Mouse (Mus musculus): ENCODE measurements at regions not wholly inside any gene's neighbourhood (a gene's known extent, or its start where the extent isn't known, plus 50 kb on each side); places are given as distances from the start of the nearest gene placed in this dataset.
"Not testable (repeated sequence)": the region's sequence is repeated elsewhere in the genome, so short reads cannot be mapped to it uniquely, and the experiment has no call there.

DNA sequence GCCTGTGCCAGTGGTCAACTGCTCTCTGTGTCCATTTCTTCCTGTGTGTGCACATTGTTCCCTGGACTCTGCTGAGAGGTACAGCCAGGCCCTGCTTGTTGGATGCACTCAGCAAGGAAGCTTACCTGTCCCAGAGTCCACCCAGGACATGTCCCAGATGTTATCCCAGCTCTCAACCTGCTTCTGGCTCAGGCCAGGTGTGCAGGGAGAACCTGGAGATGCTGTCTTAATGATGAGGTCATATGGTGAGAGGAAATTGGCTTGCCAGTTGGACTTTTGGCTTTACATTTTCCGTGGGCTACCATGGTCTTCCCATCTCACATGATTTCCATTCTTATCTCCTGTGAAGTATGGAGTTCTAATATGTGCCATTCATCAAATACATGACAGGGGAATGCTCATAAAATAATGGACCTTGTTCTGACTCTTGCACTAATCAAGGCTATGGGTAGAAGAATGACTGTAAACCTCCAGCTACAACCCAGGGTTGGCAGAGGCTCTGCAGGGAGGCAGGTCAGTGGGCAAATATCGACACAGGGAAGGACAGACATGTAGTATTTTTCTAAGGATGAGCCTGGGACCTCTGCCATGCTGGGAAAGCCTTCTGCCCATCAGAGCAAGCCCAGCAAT lies 289.9 kb upstream of the 3110018I06Rik start:
- Histone ChIP-seq H3K4me3 (ENCODE audit: control insufficient read depth, low read depth, low read length) (no peak overlapping the region), H3K4me1 (ENCODE audit: control insufficient read depth, insufficient read depth, low read length) (no peaks in the 10 kb centered on the region), H3K36me3 (ENCODE audit: control insufficient read depth, insufficient read depth, low read length) (no peaks in the 10 kb centered on the region), H3K27me3 (ENCODE audit: control insufficient read depth, insufficient read depth, low read length) (no peaks in the 10 kb centered on the region), H3K27ac (ENCODE audit: control insufficient read depth, insufficient read depth, low read depth, low read length) (no peak overlapping the region)
- TF ChIP-seq POLR2A (IDR thresholded peaks at IDR 0.05; ENCODE audit: control insufficient read depth, low read depth, low read length) (no peak), CTCF (IDR thresholded peaks at IDR 0.05; ENCODE audit: control insufficient read depth, insufficient read depth, insufficient replicate concordance, low read depth, low read length) (no peak)

DNA sequence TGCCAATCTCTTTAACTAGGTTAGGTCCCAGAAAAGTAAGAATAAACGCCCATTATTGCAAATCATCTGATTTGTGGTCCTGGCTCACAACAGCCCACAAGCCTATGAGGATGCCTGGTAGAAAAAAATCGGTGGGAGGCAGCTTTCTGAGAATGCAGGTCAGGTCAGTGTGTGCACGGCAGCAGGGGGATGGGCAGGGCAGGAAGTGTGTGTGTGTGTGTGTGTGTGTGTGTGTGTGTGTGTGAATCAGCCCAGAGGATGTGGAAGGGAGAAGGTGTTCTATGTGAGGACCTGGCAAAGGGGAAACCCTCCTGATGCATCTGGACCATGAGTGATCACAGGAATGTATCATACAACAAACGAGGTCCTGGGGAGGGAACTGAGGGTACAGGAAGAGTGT lies 287.5 kb upstream of the 3110018I06Rik start:
- Histone ChIP-seq H3K36me3 (ENCODE audit: control insufficient read depth, insufficient read depth, low read length) (no peaks in the 10 kb centered on the region), H3K27me3 (ENCODE audit: control insufficient read depth, insufficient read depth, low read length) (no peaks in the 10 kb centered on the region), H3K27ac (ENCODE audit: control insufficient read depth, insufficient read depth, low read depth, low read length) (no peak overlapping the region), H3K4me1 (ENCODE audit: control insufficient read depth, insufficient read depth, low read length) (no peaks in the 10 kb centered on the region), H3K4me3 (ENCODE audit: control insufficient read depth, low read depth, low read length) (no peak overlapping the region)
- TF ChIP-seq CTCF (IDR thresholded peaks at IDR 0.05; ENCODE audit: control insufficient read depth, insufficient read depth, insufficient replicate concordance, low read depth, low read length) = no peak
- no peak for TF ChIP-seq POLR2A (IDR thresholded peaks at IDR 0.05; ENCODE audit: control insufficient read depth, low read depth, low read length)

DNA sequence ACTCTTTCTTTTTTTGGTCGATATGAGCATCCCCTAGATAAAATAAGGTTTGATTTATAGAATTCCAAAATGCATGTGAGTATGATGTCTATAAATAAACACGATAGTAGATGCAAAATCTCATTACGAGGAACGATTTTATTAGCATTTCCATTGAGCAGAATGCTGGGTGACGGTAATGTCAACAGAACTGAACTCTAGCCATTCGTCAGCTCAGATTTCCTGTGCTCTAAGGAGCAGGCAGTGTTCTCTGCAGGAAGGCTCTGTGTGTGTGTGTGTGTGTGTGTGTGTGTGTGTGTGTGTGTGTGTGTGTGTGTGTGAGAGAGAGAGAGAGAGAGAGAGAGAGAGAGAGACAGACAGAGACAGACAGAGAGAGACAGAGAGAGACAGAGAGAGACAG lies 279.6 kb upstream of the 3110018I06Rik start:
- not testable (repeated sequence) for H3K36me3 ChIP-seq (ENCODE audit: control insufficient read depth, insufficient read depth, low read length); H3K27me3 ChIP-seq (ENCODE audit: control insufficient read depth, insufficient read depth, low read length); H3K27ac ChIP-seq (ENCODE audit: control insufficient read depth, insufficient read depth, low read depth, low read length); H3K4me3 ChIP-seq (ENCODE audit: control insufficient read depth, low read depth, low read length); H3K4me1 ChIP-seq (ENCODE audit: control insufficient read depth, insufficient read depth, low read length)

DNA sequence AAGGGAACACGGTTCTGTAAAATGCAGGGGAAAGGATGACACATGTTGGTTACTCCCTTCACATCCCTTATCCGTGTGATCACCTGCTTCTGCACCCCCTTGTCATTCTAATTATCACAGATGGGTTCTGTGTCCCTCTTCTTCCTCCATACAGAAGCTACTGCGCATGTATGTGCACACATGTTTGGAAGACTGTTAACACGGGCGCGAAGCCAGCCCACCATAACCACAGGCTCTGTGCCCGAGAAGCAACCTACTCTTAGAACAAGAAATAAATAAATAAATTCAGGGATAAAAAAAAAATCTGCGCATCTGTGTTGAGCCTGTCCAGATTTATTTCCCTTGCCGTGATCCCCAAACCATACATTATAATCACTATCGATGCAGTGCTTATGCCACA lies 275.6 kb upstream of the 3110018I06Rik start:
- Histone ChIP-seq H3K27ac (ENCODE audit: control insufficient read depth, insufficient read depth, low read depth, low read length) (no peak overlapping the region), H3K27me3 (ENCODE audit: control insufficient read depth, insufficient read depth, low read length) (no peaks in the 10 kb centered on the region), H3K36me3 (ENCODE audit: control insufficient read depth, insufficient read depth, low read length) (no peaks in the 10 kb centered on the region), H3K4me1 (ENCODE audit: control insufficient read depth, insufficient read depth, low read length) (no peaks in the 10 kb centered on the region), H3K4me3 (ENCODE audit: control insufficient read depth, low read depth, low read length) (no peak overlapping the region)
- no peak for TF ChIP-seq CTCF (IDR thresholded peaks at IDR 0.05; ENCODE audit: control insufficient read depth, insufficient read depth, insufficient replicate concordance, low read depth, low read length)
- no peak for TF ChIP-seq POLR2A (IDR thresholded peaks at IDR 0.05; ENCODE audit: control insufficient read depth, low read depth, low read length)

DNA sequence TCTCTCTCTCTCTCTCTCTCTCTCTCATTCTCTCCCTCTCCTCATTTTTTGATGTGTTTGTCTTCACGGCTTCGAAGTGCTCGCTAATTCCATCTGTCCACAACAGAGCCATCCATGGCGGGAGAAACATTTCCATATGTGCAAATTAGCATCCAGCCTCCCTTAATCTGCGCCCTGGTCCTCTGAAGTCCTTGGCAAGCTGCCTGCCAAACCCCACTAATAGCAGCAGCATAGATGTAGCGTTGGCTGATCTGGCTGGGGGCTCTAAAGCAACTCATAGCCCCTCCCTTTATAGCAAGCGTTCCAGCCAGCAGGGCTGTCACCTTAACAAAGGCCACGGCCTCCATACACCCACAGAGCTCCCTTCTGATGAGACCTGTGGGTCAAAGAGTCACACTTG lies 272.3 kb upstream of the 3110018I06Rik start:
- Histone ChIP-seq H3K36me3 (ENCODE audit: control insufficient read depth, insufficient read depth, low read length) (no peaks in the 10 kb centered on the region), H3K27ac (ENCODE audit: control insufficient read depth, insufficient read depth, low read depth, low read length) (no peak overlapping the region), H3K4me3 (ENCODE audit: control insufficient read depth, low read depth, low read length) (no peak overlapping the region), H3K27me3 (ENCODE audit: control insufficient read depth, insufficient read depth, low read length) (no peaks in the 10 kb centered on the region), H3K4me1 (ENCODE audit: control insufficient read depth, insufficient read depth, low read length) (no peaks in the 10 kb centered on the region)
- TF ChIP-seq CTCF (IDR thresholded peaks at IDR 0.05; ENCODE audit: control insufficient read depth, insufficient read depth, insufficient replicate concordance, low read depth, low read length) (no peak), POLR2A (IDR thresholded peaks at IDR 0.05; ENCODE audit: control insufficient read depth, low read depth, low read length) (no peak)

DNA sequence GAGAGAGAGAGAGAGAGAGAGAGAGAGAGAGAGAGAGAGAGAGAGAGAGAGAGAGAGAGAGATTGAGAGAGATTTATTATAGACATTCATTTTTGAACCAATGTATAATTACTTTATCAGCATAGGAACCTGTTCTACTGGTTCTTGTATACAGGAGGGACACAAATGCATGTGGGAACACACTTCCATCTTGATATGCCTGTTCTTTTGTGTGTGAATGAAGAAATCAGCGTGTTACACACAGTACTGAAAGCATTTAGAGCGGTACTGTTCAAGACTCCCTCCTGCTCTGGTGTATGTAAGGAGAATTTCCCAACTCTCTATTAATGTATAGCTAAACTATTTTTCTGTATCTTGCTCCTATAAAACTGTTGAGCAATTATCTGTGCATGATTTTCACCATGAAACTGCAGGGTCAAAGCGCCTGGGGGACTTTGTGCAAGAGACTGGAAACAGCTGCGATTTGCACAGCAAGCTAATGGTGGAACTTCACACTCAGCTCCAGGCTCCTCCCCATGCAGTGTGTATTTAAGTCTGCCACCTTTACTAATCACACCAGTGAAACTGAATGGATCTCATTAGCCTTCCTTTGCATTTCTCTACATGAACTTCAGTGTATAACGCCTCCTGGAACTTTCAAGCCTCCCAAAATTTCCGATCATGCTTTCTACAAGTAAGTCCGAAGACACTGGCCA lies 267.0 kb upstream of the 3110018I06Rik start:
- TF ChIP-seq CTCF (IDR thresholded peaks at IDR 0.05; ENCODE audit: control insufficient read depth, insufficient read depth, insufficient replicate concordance, low read depth, low read length) (no peak), POLR2A (IDR thresholded peaks at IDR 0.05; ENCODE audit: control insufficient read depth, low read depth, low read length) (no peak)
- no peaks in the 10 kb centered on the region for H3K27me3 ChIP-seq (ENCODE audit: control insufficient read depth, insufficient read depth, low read length)
- no peak overlapping the region for H3K4me3 ChIP-seq (ENCODE audit: control insufficient read depth, low read depth, low read length)
- no peak overlapping the region for H3K27ac ChIP-seq (ENCODE audit: control insufficient read depth, insufficient read depth, low read depth, low read length)
- no peaks in the 10 kb centered on the region for H3K36me3 ChIP-seq (ENCODE audit: control insufficient read depth, insufficient read depth, low read length)
- no peaks in the 10 kb centered on the region for H3K4me1 ChIP-seq (ENCODE audit: control insufficient read depth, insufficient read depth, low read length)

DNA sequence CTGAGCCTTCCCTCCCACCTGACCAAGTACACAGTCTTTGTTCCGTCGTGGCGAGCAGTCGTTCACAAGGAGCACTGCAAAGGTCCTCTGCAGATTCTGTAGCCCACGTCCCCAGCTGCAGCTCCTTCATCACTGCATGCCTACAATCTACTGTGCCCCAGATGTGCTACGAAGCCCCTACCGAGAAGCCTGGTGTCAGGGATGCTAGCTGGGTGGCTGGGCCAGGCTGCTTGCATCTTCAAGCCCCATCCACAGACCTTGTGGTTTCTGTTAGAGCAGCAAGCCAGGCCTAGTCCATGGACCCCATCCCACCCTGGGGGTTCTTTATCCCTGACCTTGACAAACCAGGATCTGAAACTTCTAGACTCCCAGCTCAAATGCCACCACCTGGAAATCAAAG lies 266.3 kb upstream of the 3110018I06Rik start:
- H3K36me3 ChIP-seq (ENCODE audit: control insufficient read depth, insufficient read depth, low read length) = no peaks in the 10 kb centered on the region
- H3K27me3 ChIP-seq (ENCODE audit: control insufficient read depth, insufficient read depth, low read length) = no peaks in the 10 kb centered on the region
- H3K27ac ChIP-seq (ENCODE audit: control insufficient read depth, insufficient read depth, low read depth, low read length) = no peak overlapping the region
- no peak overlapping the region for H3K4me3 ChIP-seq (ENCODE audit: control insufficient read depth, low read depth, low read length)
- TF ChIP-seq POLR2A (IDR thresholded peaks at IDR 0.05; ENCODE audit: control insufficient read depth, low read depth, low read length) (no peak), CTCF (IDR thresholded peaks at IDR 0.05; ENCODE audit: control insufficient read depth, insufficient read depth, insufficient replicate concordance, low read depth, low read length) (no peak)
- H3K4me1 ChIP-seq (ENCODE audit: control insufficient read depth, insufficient read depth, low read length) = no peaks in the 10 kb centered on the region

Data from testis, adult 2 months (tissue).